Mouse (Mus musculus) kidney, postnatal 0 days (tissue): ENCODE results near the gene Vmn2r47. TPM values are rescaled to one million over a fixed set of nuclear protein-coding genes. Genes with fewer than 3 reads are reported as not detected.
"Not testable (repeated sequence)": the region's sequence is repeated elsewhere in the genome, so short reads cannot be mapped to it uniquely, and the experiment has no call there.

Source experiments
- ATAC-seq: fragments of 200-750 bp; cut with Nextera tagmentation; replicated peaks from 2 replicates; pipeline ENCODE4 v1.8.0; 2017; ENCODE audit warnings: low read depth, moderate number of reproducible peaks, moderate TSS enrichment, moderate library complexity; ENCODE audit not compliant: low FRiP score
- DNase-seq: peaks from one replicate; pipeline ENCODE4 v3.0.0-alpha.2; 2016; ENCODE audit warnings: low spot score
- H3K27ac ChIP-seq: fragments of 300-500 bp; sonication (generic); 2 replicates; pipeline ENCODE4 v1.5.1; 2014; ENCODE audit warnings: mild to moderate bottlenecking
- H3K27me3 ChIP-seq: fragments of 300-500 bp; sonication (generic); 2 replicates; pipeline ENCODE4 v1.6.1; 2014; ENCODE audit warnings: low read length, mixed read lengths; ENCODE audit not compliant: insufficient read depth
- H3K36me3 ChIP-seq: fragments of 300-500 bp; sonication (generic); 2 replicates; pipeline ENCODE4 v1.6.1; 2014; ENCODE audit warnings: low read length, mixed read lengths; ENCODE audit not compliant: insufficient read depth
- H3K4me1 ChIP-seq: fragments of 300-500 bp; sonication (generic); replicated peaks from 2 replicates; pipeline ENCODE4 v1.6.1; 2014; ENCODE audit warnings: antibody characterized with exemption, low read length, mixed read lengths; ENCODE audit not compliant: insufficient read depth
- H3K4me2 ChIP-seq: fragments of 300-500 bp; sonication (generic); 2 replicates; pipeline ENCODE4 v1.6.1; 2014; ENCODE audit warnings: mild to moderate bottlenecking, low read length, moderate library complexity, mixed read lengths
- H3K4me3 ChIP-seq: fragments of 300-500 bp; sonication (generic); replicated peaks from 2 replicates; pipeline ENCODE4 v1.5.1; 2014; ENCODE audit warnings: low read depth, low read length
- H3K9ac ChIP-seq: fragments of 300-500 bp; sonication (generic); 2 replicates; pipeline ENCODE4 v1.6.1; 2014; ENCODE audit warnings: low read depth, low read length
- H3K9me3 ChIP-seq: fragments of 300-500 bp; sonication (generic); replicated peaks from 2 replicates; pipeline ENCODE4 v1.6.1; 2016; ENCODE audit warnings: low read length, inconsistent platforms, mixed read lengths
- WGBS: fragments of 180-500 bp; shearing (Covaris S2); extraction: QIAGEN DNeasy Blood & Tissue Kit; methylation state at CpG from one replicate; pipeline ENCODE4 v1.1.7; 2014; 5-methylcytosine and 5-hydroxymethylcytosine counted together
- polyA plus RNA-seq: library from polyadenylated mRNA; unstranded; fragments of >200 nt; fragmentation: Nextera tagmentation; extraction: Ambion mirVana; gene quantifications from 2 replicates; pipeline ENCODE4 v1.2.1, GENCODE M21; 2015

Gene Vmn2r47
- not detected in 2 replicates for polyA plus RNA-seq

DNA sequence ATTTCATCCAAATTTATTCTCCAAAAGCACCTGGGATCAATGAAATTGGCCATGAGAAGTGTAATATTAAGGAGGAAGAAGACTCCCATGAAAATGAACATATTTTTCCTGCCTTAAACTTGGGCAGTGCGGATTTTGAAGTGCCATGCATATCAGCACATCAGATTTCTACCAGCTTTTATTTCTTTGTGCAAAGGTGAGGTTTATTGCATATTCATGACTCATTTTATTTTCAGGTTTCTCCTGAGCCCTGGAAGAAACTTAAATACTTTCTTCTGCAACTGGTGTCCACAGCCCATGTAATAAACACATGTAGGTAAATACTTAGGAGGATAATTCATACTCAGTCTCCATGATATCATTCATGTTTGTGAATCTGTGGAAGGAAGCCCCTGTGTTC, at the start of gene Vmn2r47:
Vmn2r47 (minus strand) TSS at position 101 of the 400 bp plus-strand sequence.
- not testable (repeated sequence) for H3K27ac ChIP-seq, ATAC-seq, H3K36me3 ChIP-seq, DNase-seq, H3K9me3 ChIP-seq, H3K4me1 ChIP-seq, H3K4me3 ChIP-seq, H3K27me3 ChIP-seq, H3K4me2 ChIP-seq, H3K9ac ChIP-seq
- no CpG with 5 or more reads among the region's 1 CpGs for WGBS

DNA sequence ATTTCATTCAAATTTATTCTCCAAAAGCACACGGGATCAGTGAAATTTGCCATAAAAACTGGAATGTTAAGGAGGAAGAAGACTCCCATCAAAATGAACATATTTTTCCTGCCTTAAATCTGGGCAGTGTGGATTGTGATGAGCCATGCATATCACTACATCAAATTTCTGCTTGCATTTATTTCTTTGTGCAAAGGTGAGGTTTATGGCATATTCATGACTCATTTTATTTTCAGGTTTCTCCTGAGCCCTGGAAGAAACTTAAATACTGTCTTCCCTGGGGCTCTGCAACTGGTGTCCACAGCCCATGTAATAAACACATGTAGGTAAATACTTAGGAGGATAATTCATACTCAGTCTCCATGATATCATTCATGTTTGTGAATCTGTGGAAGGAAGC, 70.7 kb downstream of the Vmn2r47 start, which contains the start of gene Vmn2r46:
Vmn2r46 (minus strand) TSS at position 101 of the 400 bp plus-strand sequence.
- WGBS: no CpG with 5 or more reads among the region's 1 CpGs
- H3K9me3 ChIP-seq, H3K36me3 ChIP-seq, ATAC-seq, H3K4me2 ChIP-seq, H3K27ac ChIP-seq, H3K27me3 ChIP-seq, H3K4me3 ChIP-seq, H3K4me1 ChIP-seq, DNase-seq, H3K9ac ChIP-seq: not testable (repeated sequence)

Other genes with a start within 250 kb of the Vmn2r47 start
- not detected in 2 replicates for gene Vmn2r46, start 70.8 kb downstream of the Vmn2r47 start, polyA plus RNA-seq
- not detected in 2 replicates for gene Vmn2r48, start 112.3 kb upstream of the Vmn2r47 start, polyA plus RNA-seq
- not detected in 2 replicates for gene Vmn2r49, start 150.9 kb upstream of the Vmn2r47 start, polyA plus RNA-seq
- not detected in 2 replicates for gene Vmn2r50, start 212.0 kb upstream of the Vmn2r47 start, polyA plus RNA-seq